Mouse (Mus musculus) heart, embryonic 11.5 days (tissue): Measurements from ENCODE around the gene Ube2q2. TPM values are rescaled to one million over a fixed set of nuclear protein-coding genes. Genes with fewer than 3 reads are reported as not detected.

ENCODE experiments used
- ATAC-seq: fragments of 200-750 bp; cut with Nextera tagmentation; replicated peaks from 2 replicates; pipeline ENCODE4 v1.8.0; 2017; ENCODE audit warnings: moderate library complexity; ENCODE audit not compliant: insufficient number of reproducible peaks, low FRiP score, low TSS enrichment
- H3K27ac ChIP-seq: fragments of 300-500 bp; sonication (generic); 2 replicates; pipeline ENCODE4 v1.5.1; 2014; ENCODE audit warnings: mild to moderate bottlenecking, low read depth, low read length
- H3K27me3 ChIP-seq: fragments of 300-500 bp; sonication (generic); 2 replicates; pipeline ENCODE4 v1.6.1; 2014; ENCODE audit warnings: mild to moderate bottlenecking, low read length, mixed read lengths; ENCODE audit not compliant: control insufficient read depth, insufficient read depth
- H3K36me3 ChIP-seq: fragments of 300-500 bp; sonication (generic); 2 replicates; pipeline ENCODE4 v1.6.1; 2014; ENCODE audit warnings: mild to moderate bottlenecking, low read length, moderate library complexity, mixed read lengths; ENCODE audit not compliant: control insufficient read depth, insufficient read depth
- H3K4me1 ChIP-seq: fragments of 300-500 bp; sonication (generic); 2 replicates; pipeline ENCODE4 v1.6.1; 2014; ENCODE audit warnings: low read length; ENCODE audit not compliant: control insufficient read depth, insufficient read depth
- H3K4me2 ChIP-seq: fragments of 300-500 bp; sonication (generic); 2 replicates; pipeline ENCODE4 v1.6.1; 2014; ENCODE audit warnings: mild to moderate bottlenecking, moderate library complexity
- H3K4me3 ChIP-seq: fragments of 300-500 bp; sonication (generic); 2 replicates; pipeline ENCODE4 v1.5.1; 2014; ENCODE audit warnings: low read depth, low read length
- H3K9ac ChIP-seq: fragments of 300-500 bp; sonication (generic); 2 replicates; pipeline ENCODE4 v1.6.1; 2014; ENCODE audit warnings: mild to moderate bottlenecking, low read depth, low read length, moderate library complexity
- H3K9me3 ChIP-seq: fragments of 300-500 bp; sonication (generic); replicated peaks from 2 replicates; pipeline ENCODE4 v1.6.1; 2016; ENCODE audit warnings: low read length; ENCODE audit not compliant: control insufficient read depth
- WGBS: fragments of 180-500 bp; shearing (Covaris S2); extraction: QIAGEN DNeasy Blood & Tissue Kit; methylation state at CpG from one replicate; pipeline ENCODE4 v1.1.7; 2014; ENCODE audit not compliant: insufficient replicate concordance; 5-methylcytosine and 5-hydroxymethylcytosine counted together
- polyA plus RNA-seq: library from polyadenylated mRNA; unstranded; fragments of >200 nt; fragmentation: Nextera tagmentation; extraction: Ambion mirVana; gene quantifications from 2 replicates; pipeline ENCODE4 v1.2.1, GENCODE M21; 2014

Ube2q2 gene
- polyA plus RNA-seq, 1 experiment from 2014 or later = 29.1 TPM

- Histone ChIP-seq H3K4me1 (no peaks in the 10 kb centered on the region), H3K4me2 (no peak overlapping the region), H3K36me3 (peaks cover 2% of the 10 kb centered on the region), H3K9me3 (no peaks in the 10 kb centered on the region), H3K9ac (no peak overlapping the region), H3K27ac (no peak overlapping the region), H3K4me3 (no peak overlapping the region), H3K27me3 (no peaks in the 10 kb centered on the region)
- no peak for ATAC-seq
- WGBS = 96% methylated on average over 1 of the region's 1 CpGs
These were observed 49.6 kb downstream of the Ube2q2 start for GRCm38 (mm10) chr9:55198260-55198659.

- no peaks in the 10 kb centered on the region for H3K9me3 ChIP-seq
- no peaks in the 10 kb centered on the region for H3K27me3 ChIP-seq
- H3K4me1 ChIP-seq = no peaks in the 10 kb centered on the region
- no peak overlapping the region for H3K27ac ChIP-seq
- H3K9ac ChIP-seq = no peak overlapping the region
- ATAC-seq = no peak
- 51% methylated on average over 2 of the region's 2 CpGs for WGBS
- no peaks in the 10 kb centered on the region; the same call in 1 of the 2 replicates for H3K36me3 ChIP-seq
- no peak overlapping the region for H3K4me2 ChIP-seq
- no peak overlapping the region for H3K4me3 ChIP-seq
These were observed 50.7 kb downstream of the Ube2q2 start for GRCm38 (mm10) chr9:55199348-55199747.

- 0% methylated on average over 2 of the region's 2 CpGs for WGBS
- Histone ChIP-seq H3K9me3 (no peaks in the 10 kb centered on the region), H3K27me3 (no peaks in the 10 kb centered on the region), H3K4me2 (peak overlapping the region; percentile 88), H3K4me1 (peaks cover 20% of the 10 kb centered on the region), H3K4me3 (peak overlapping the region; percentile 90), H3K9ac (peak overlapping the region; percentile 89), H3K27ac (peak overlapping the region; percentile 88), H3K36me3 (no peaks in the 10 kb centered on the region)
- ATAC-seq = no peak
These were observed 59.8 kb downstream of the Ube2q2 start for GRCm38 (mm10) chr9:55208458-55208789.

GRCm38 (mm10) chr9:55208790-55209481, 60.3 kb downstream of the Ube2q2 start, which contains the start of gene Fbxo22:
Gene Fbxo22, plus strand, starts transcription at chr9:55208925.
- H3K4me1 ChIP-seq = peaks cover 20% of the 10 kb centered on the region
- H3K4me2 ChIP-seq = peak within 1 kb of the TSS; percentile 88
- H3K36me3 ChIP-seq = no peaks in the 10 kb centered on the region; the same call in 1 of the 2 replicates
- WGBS = under 1% methylated on average over 65 of the region's 65 CpGs
- H3K27me3 ChIP-seq = no peaks in the 10 kb centered on the region
- peak within 1 kb of the TSS; percentile 90 for H3K4me3 ChIP-seq
- no peaks in the 10 kb centered on the region for H3K9me3 ChIP-seq
- peak within 1 kb of the TSS; percentile 88 for H3K27ac ChIP-seq
- H3K9ac ChIP-seq = peak within 1 kb of the TSS; percentile 89
- ATAC-seq = peak; percentile 96

- H3K27ac ChIP-seq = no peak overlapping the region
- H3K36me3 ChIP-seq = peaks cover 19% of the 10 kb centered on the region
These were observed 63.0 kb downstream of the Ube2q2 start for GRCm38 (mm10) chr9:55211611-55212010.

GRCm38 (mm10) chr9:55213396-55213795, 64.7 kb downstream of the Ube2q2 start:
- Histone ChIP-seq H3K4me3 (no peak overlapping the region), H3K4me1 (peaks cover 17% of the 10 kb centered on the region), H3K27ac (no peak overlapping the region), H3K9me3 (no peaks in the 10 kb centered on the region), H3K27me3 (no peaks in the 10 kb centered on the region), H3K4me2 (no peak overlapping the region), H3K36me3 (peaks cover 28% of the 10 kb centered on the region), H3K9ac (no peak overlapping the region)
- WGBS = 94% methylated on average over 1 of the region's 1 CpGs
- ATAC-seq = no peak

More at GRCm38 (mm10) chr9:55211611-55212010, 63.0 kb downstream of the Ube2q2 start:
- Histone ChIP-seq H3K4me1 (peaks cover 20% of the 10 kb centered on the region), H3K9me3 (no peaks in the 10 kb centered on the region), H3K4me2 (no peak overlapping the region), H3K27me3 (no peaks in the 10 kb centered on the region), H3K9ac (no peak overlapping the region), H3K4me3 (no peak overlapping the region)
- 70% methylated on average over 4 of the region's 4 CpGs for WGBS
- ATAC-seq = no peak

GRCm38 (mm10) chr9:55215056-55215455, 66.4 kb downstream of the Ube2q2 start:
- Histone ChIP-seq H3K27me3 (no peaks in the 10 kb centered on the region), H3K9me3 (no peaks in the 10 kb centered on the region), H3K4me1 (peaks cover 11% of the 10 kb centered on the region), H3K4me3 (no peak overlapping the region), H3K36me3 (peaks cover 35% of the 10 kb centered on the region), H3K9ac (no peak overlapping the region), H3K27ac (no peak overlapping the region), H3K4me2 (no peak overlapping the region)
- no peak for ATAC-seq
- 79% methylated on average over 3 of the region's 3 CpGs for WGBS

GRCm38 (mm10) chr9:55215648-55216047, 67.0 kb downstream of the Ube2q2 start:
- H3K4me2 ChIP-seq = no peak overlapping the region
- ATAC-seq = no peak

GRCm38 (mm10) chr9:55216078-55216477, 67.4 kb downstream of the Ube2q2 start:
- Histone ChIP-seq H3K27me3 (no peaks in the 10 kb centered on the region), H3K9ac (no peak overlapping the region), H3K36me3 (peaks cover 42% of the 10 kb centered on the region), H3K27ac (no peak overlapping the region), H3K9me3 (no peaks in the 10 kb centered on the region), H3K4me2 (no peak overlapping the region), H3K4me1 (0 out of 2 replicates have a peak, but pooled peaks cover 4% of the 10 kb centered on the region), H3K4me3 (no peak overlapping the region)
- no peak for ATAC-seq
- WGBS = 82% methylated on average over 2 of the region's 2 CpGs

More at GRCm38 (mm10) chr9:55215648-55216047, 67.0 kb downstream of the Ube2q2 start:
- Histone ChIP-seq H3K4me1 (peaks cover 5% of the 10 kb centered on the region; the same call in 1 of the 2 replicates), H3K9ac (no peak overlapping the region), H3K9me3 (no peaks in the 10 kb centered on the region), H3K4me3 (no peak overlapping the region), H3K36me3 (peaks cover 39% of the 10 kb centered on the region), H3K27me3 (no peaks in the 10 kb centered on the region), H3K27ac (no peak overlapping the region)
- WGBS = 95% methylated on average over 3 of the region's 3 CpGs
